Mouse (Mus musculus) forebrain, embryonic 11.5 days (tissue): ENCODE data around the gene Mmp14. TPM values are rescaled to one million over a fixed set of nuclear protein-coding genes. Genes with fewer than 3 reads are reported as not detected.

Source experiments
- ATAC-seq: fragments of 200-750 bp; cut with Nextera tagmentation; replicated peaks from 2 replicates; pipeline ENCODE4 v1.8.0; 2017; ENCODE audit warnings: moderate TSS enrichment; ENCODE audit not compliant: low FRiP score
- DNase-seq: peaks from one replicate; pipeline ENCODE4 v3.0.0-alpha.2; 2017; ENCODE audit warnings: low spot score
- H3K27ac ChIP-seq: fragments of 300-500 bp; sonication (generic); 2 replicates; pipeline ENCODE4 v1.5.1; 2014; ENCODE audit warnings: low read depth, low read length
- H3K27me3 ChIP-seq: fragments of 300-500 bp; sonication (generic); 2 replicates; pipeline ENCODE4 v1.6.1; 2014; ENCODE audit warnings: mild to moderate bottlenecking, low read length, mixed read lengths; ENCODE audit not compliant: control insufficient read depth, insufficient read depth
- H3K36me3 ChIP-seq: fragments of 300-500 bp; sonication (generic); 2 replicates; pipeline ENCODE4 v1.6.1; 2014; ENCODE audit warnings: mild to moderate bottlenecking, low read length, moderate library complexity, mixed read lengths; ENCODE audit not compliant: control insufficient read depth, insufficient read depth
- H3K4me1 ChIP-seq: fragments of 300-500 bp; sonication (generic); replicated peaks from 2 replicates; pipeline ENCODE4 v1.6.1; 2014; ENCODE audit warnings: low read length, mixed read lengths; ENCODE audit not compliant: control insufficient read depth, insufficient read depth
- H3K4me2 ChIP-seq: fragments of 300-500 bp; sonication (generic); 2 replicates; pipeline ENCODE4 v1.6.1; 2014; ENCODE audit warnings: low read depth, mild to moderate bottlenecking, low read length, moderate library complexity, mixed read lengths; ENCODE audit not compliant: severe bottlenecking
- H3K4me3 ChIP-seq: fragments of 300-500 bp; sonication (generic); 2 replicates; pipeline ENCODE4 v1.5.1; 2014; ENCODE audit warnings: low read depth, low read length
- H3K9ac ChIP-seq: fragments of 300-500 bp; sonication (generic); 2 replicates; pipeline ENCODE4 v1.6.1; 2014; ENCODE audit warnings: low read length
- H3K9me3 ChIP-seq: fragments of 300-500 bp; sonication (generic); 2 replicates; pipeline ENCODE4 v1.6.1; 2016; ENCODE audit warnings: low read length, mixed read lengths; ENCODE audit not compliant: control insufficient read depth
- WGBS: fragments of 180-500 bp; shearing (Covaris S2); extraction: QIAGEN DNeasy Blood & Tissue Kit; methylation state at CpG from one replicate; pipeline ENCODE4 v1.1.7; 2014; 5-methylcytosine and 5-hydroxymethylcytosine counted together
- polyA plus RNA-seq: library from polyadenylated mRNA; unstranded; fragments of >200 nt; fragmentation: Nextera tagmentation; extraction: Ambion mirVana; gene quantifications from 2 replicates; pipeline ENCODE4 v1.2.1, GENCODE M21; 2014

Mmp14 gene
- polyA plus RNA-seq, 1 experiment from 2014 or later, result 70.7 TPM

GRCm38 (mm10) chr14:54439155-54439554 is 7.7 kb downstream of the Mmp14 start:
- whole genome bisulfite sequencing, result 79% methylated on average over 12 of the region's 12 CpGs
- peaks cover 4% of the 10 kb centered on the region for H3K36me3 ChIP-seq
- no peak overlapping the region for H3K4me2 ChIP-seq
- H3K9ac ChIP-seq, result no peak overlapping the region
- H3K27me3 ChIP-seq, result no peaks in the 10 kb centered on the region
- H3K27ac ChIP-seq, result no peak overlapping the region
- no peak overlapping the region for H3K4me3 ChIP-seq
- DNase-seq (no peak), ATAC-seq (no peak)
- H3K9me3 ChIP-seq, result no peaks in the 10 kb centered on the region
- H3K4me1 ChIP-seq, result no peaks in the 10 kb centered on the region; the same call in 1 of the 2 replicates

GRCm38 (mm10) chr14:54439610-54440009 is 8.2 kb downstream of the Mmp14 start:
- Histone ChIP-seq H3K9ac (no peak overlapping the region), H3K4me3 (no peak overlapping the region), H3K27me3 (no peaks in the 10 kb centered on the region), H3K4me1 (no peaks in the 10 kb centered on the region; the same call in 1 of the 2 replicates), H3K4me2 (no peak overlapping the region), H3K9me3 (no peaks in the 10 kb centered on the region), H3K27ac (no peak overlapping the region), H3K36me3 (peaks cover 4% of the 10 kb centered on the region)
- ATAC-seq, result no peak
- WGBS, result 50% methylated on average over 7 of the region's 7 CpGs
- no peak for DNase-seq

GRCm38 (mm10) chr14:54440538-54440937 is 9.1 kb downstream of the Mmp14 start:
- no peak overlapping the region for H3K4me3 ChIP-seq
- H3K27ac ChIP-seq, result no peak overlapping the region

GRCm38 (mm10) chr14:54441365-54441764 is 10.0 kb downstream of the Mmp14 start:
- no peaks in the 10 kb centered on the region for H3K27me3 ChIP-seq
- no peak overlapping the region for H3K4me3 ChIP-seq
- no peaks in the 10 kb centered on the region; the same call in 1 of the 2 replicates for H3K4me1 ChIP-seq
- no peak overlapping the region for H3K9ac ChIP-seq
- H3K36me3 ChIP-seq, result peaks cover 4% of the 10 kb centered on the region
- no peaks in the 10 kb centered on the region for H3K9me3 ChIP-seq
- no peak overlapping the region for H3K4me2 ChIP-seq
- DNase-seq (no peak), ATAC-seq (no peak)
- no peak overlapping the region for H3K27ac ChIP-seq
- 79% methylated on average over 4 of the region's 4 CpGs for WGBS

More at GRCm38 (mm10) chr14:54440538-54440937, 9.1 kb downstream of the Mmp14 start:
- 93% methylated on average over 14 of the region's 14 CpGs for WGBS
- Histone ChIP-seq H3K9ac (no peak overlapping the region), H3K4me1 (no peaks in the 10 kb centered on the region; the same call in 1 of the 2 replicates), H3K36me3 (peaks cover 4% of the 10 kb centered on the region), H3K9me3 (no peaks in the 10 kb centered on the region), H3K27me3 (no peaks in the 10 kb centered on the region), H3K4me2 (no peak overlapping the region)
- ATAC-seq (no peak), DNase-seq (no peak)

GRCm38 (mm10) chr14:54442548-54442947 is 11.1 kb downstream of the Mmp14 start:
- 90% methylated on average over 3 of the region's 3 CpGs for WGBS
- Histone ChIP-seq H3K36me3 (peaks cover 4% of the 10 kb centered on the region), H3K27me3 (no peaks in the 10 kb centered on the region), H3K9me3 (no peaks in the 10 kb centered on the region), H3K4me2 (no peak overlapping the region), H3K27ac (no peak overlapping the region), H3K9ac (no peak overlapping the region), H3K4me3 (no peak overlapping the region), H3K4me1 (no peaks in the 10 kb centered on the region; the same call in 1 of the 2 replicates)
- ATAC-seq (no peak), DNase-seq (no peak)

GRCm38 (mm10) chr14:54443196-54443595 is 11.8 kb downstream of the Mmp14 start:
- Histone ChIP-seq H3K4me3 (no peak overlapping the region), H3K27me3 (no peaks in the 10 kb centered on the region), H3K9me3 (no peaks in the 10 kb centered on the region), H3K4me2 (no peak overlapping the region), H3K36me3 (peaks cover 4% of the 10 kb centered on the region), H3K9ac (no peak overlapping the region), H3K27ac (no peak overlapping the region), H3K4me1 (no peaks in the 10 kb centered on the region; the same call in 1 of the 2 replicates)
- ATAC-seq, result peak; percentile 49; the same call in 1 of the 2 replicates
- no peak for DNase-seq
- WGBS, result 25% methylated on average over 3 of the region's 3 CpGs

- no peak for DNase-seq
- H3K9me3 ChIP-seq, result no peaks in the 10 kb centered on the region
- H3K9ac ChIP-seq, result no peak overlapping the region
- H3K27ac ChIP-seq, result no peak overlapping the region
- ATAC-seq, result no peak
- WGBS, result 71% methylated on average over 15 of the region's 15 CpGs
- H3K4me3 ChIP-seq, result no peak overlapping the region
- H3K4me1 ChIP-seq, result no peaks in the 10 kb centered on the region; the same call in 1 of the 2 replicates
- no peak overlapping the region for H3K4me2 ChIP-seq
- peaks cover 4% of the 10 kb centered on the region; the same call in 1 of the 2 replicates for H3K36me3 ChIP-seq
- no peaks in the 10 kb centered on the region for H3K27me3 ChIP-seq
Measured at GRCm38 (mm10) chr14:54443712-54444618, 12.6 kb downstream of the Mmp14 start.

GRCm38 (mm10) chr14:54445476-54445875 is 14.1 kb downstream of the Mmp14 start:
- H3K9me3 ChIP-seq, result no peaks in the 10 kb centered on the region
- no peak for DNase-seq
- H3K27me3 ChIP-seq, result no peaks in the 10 kb centered on the region
- no peak for ATAC-seq
- no peak overlapping the region for H3K4me2 ChIP-seq
- no peaks in the 10 kb centered on the region; the same call in 1 of the 2 replicates for H3K4me1 ChIP-seq
- H3K9ac ChIP-seq, result no peak overlapping the region
- no peak overlapping the region for H3K27ac ChIP-seq
- H3K36me3 ChIP-seq, result peaks cover 4% of the 10 kb centered on the region; the same call in 1 of the 2 replicates
- 57% methylated on average over 3 of the region's 3 CpGs for WGBS
- no peak overlapping the region for H3K4me3 ChIP-seq
